Mouse (Mus musculus): ENCODE measurements around the gene Serpina11. TPM values are rescaled to one million over a fixed set of nuclear protein-coding genes. Genes with fewer than 3 reads are reported as not detected.

Serpina11 gene
- total RNA-seq (2022), result not detected

GRCm38 (mm10) chr12:103989857-103990256 lies at the start of gene Serpina11:
Gene Serpina11, minus strand, starts transcription at chr12:103989957.
- DNase-seq (ENCODE audit: low spot score in 2 of 2), result no peak

GRCm38 (mm10) chr12:104038181-104038580 lies 48.4 kb upstream of the Serpina11 start:
- DNase-seq (ENCODE audit: low spot score in 2 of 2), result no peak

DNA sequence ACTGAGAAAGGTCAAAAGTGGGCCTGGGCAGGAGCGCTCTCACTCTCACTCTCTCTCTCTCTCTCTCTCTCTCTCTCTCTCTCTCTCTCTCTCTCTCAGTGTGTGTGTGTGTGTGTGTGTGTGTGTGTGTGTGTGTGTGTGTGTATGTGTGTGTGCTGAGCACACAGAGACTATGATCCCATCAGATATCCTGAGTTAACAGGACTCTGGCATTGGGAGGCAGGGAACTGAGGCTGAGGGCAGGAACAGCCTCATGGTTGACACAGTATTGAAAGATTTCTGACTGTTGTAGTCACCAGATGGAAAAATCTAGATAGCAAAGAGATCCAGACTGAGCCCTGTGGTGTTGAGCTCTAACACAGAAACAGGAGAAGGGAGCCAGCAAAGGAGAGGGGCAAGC lies 44.0 kb upstream of the Serpina11 start:
- no peak for DNase-seq (ENCODE audit: low spot score in 2 of 2)

DNA sequence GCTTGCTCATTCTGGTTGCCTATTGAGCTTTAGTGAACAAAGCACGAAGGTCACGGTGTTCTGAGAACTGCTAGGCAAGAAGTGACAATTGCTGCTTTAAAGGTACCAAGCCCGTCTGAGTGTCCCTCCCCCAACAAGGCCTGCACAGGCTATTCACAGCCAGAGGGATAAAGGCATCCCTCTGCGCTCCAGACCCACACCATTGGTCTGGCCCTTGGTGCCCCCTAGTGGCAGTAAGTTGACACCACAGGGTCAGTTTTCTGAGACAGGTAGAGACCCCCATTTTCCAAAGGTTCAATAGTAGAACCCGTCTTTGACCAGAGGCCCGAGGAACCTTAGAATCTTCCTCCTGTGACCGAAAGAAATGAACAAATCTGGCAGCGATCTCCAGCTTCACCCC lies 40.2 kb upstream of the Serpina11 start:
- no peak for DNase-seq (ENCODE audit: low spot score in 2 of 2)

- DNase-seq (ENCODE audit: low spot score in 2 of 2), result no peak
Observed at GRCm38 (mm10) chr12:104015280-104015679, 25.5 kb upstream of the Serpina11 start.

GRCm38 (mm10) chr12:104013620-104014019 lies 23.9 kb upstream of the Serpina11 start, which contains the start of gene Serpina9:
Gene Serpina9, minus strand, starts transcription at chr12:104013755.
- no peak for DNase-seq (ENCODE audit: low spot score in 2 of 2)

- no peak for DNase-seq (ENCODE audit: low spot score in 2 of 2)
Observed at GRCm38 (mm10) chr12:104004689-104005088, 14.9 kb upstream of the Serpina11 start.

- DNase-seq (ENCODE audit: low spot score in 2 of 2), result peak; percentile 48 to 56
Observed at GRCm38 (mm10) chr12:104003238-104003612, 13.5 kb upstream of the Serpina11 start.

DNA sequence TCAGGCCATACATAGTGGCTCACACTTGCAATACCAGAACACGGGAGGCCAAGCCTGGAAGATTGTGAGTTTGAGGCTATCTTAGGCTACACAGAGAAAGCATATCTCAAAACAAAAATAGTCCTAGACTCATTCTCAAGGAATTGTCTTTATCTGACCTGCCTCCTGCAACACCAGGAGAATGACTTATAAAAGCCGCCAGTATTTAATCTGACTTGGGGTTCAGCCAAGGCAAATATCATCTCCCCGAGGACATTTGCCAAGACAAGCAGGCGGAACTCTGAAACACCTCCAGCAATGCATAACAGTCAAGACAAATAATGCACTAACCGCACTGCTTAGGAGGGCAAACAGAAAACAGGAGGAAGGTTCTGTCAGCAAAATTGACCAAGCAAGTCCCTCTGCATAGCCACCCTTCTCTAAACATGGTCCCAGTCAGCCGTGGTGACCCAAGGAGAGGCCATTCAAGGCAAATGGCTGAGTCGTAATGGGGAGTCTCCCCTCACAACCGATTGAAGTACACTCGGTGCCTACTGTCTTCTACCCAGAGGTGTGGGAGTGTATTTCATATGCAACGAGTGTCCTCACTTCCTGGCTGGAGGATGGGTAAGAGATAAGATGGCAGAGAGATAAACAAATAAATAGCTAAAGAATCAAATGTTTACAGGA lies 12.9 kb upstream of the Serpina11 start:
- DNase-seq (ENCODE audit: low spot score in 2 of 2), result no peak

- DNase-seq (ENCODE audit: low spot score in 2 of 2), result no peak
Observed at GRCm38 (mm10) chr12:104000594-104000993, 10.8 kb upstream of the Serpina11 start.

- DNase-seq (ENCODE audit: low spot score in 2 of 2), result peak; percentile 58 to 72
Observed at GRCm38 (mm10) chr12:103999611-104000010, 9.9 kb upstream of the Serpina11 start.

- no peak for DNase-seq (ENCODE audit: low spot score in 2 of 2)
Observed at GRCm38 (mm10) chr12:103996513-103996912, 6.8 kb upstream of the Serpina11 start.

GRCm38 (mm10) chr12:103995292-103996072 lies 5.7 kb upstream of the Serpina11 start:
- DNase-seq (ENCODE audit: low spot score in 2 of 2), result peak; percentile 59 to 86

DNA sequence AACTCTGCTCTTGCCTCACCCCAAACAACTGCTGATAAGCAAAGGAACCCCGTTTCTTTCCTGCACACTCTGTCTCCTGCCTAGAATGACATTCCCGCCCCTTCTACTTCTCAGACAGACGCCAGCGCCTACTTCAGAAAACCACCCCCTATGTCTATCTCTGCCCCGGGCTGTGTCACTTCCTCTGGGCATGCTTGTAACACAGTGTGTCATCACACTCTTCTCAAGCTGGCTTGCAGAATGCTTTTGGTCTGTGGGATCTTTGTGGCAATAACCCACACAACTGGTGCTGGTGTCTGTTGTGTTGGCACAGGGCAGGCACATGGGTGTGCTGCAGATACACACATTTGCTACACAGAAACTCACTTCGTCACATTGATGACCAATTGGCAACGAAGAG lies 3.2 kb upstream of the Serpina11 start:
- DNase-seq (ENCODE audit: low spot score in 2 of 2), result peak; percentile 28 to 50

GRCm38 (mm10) chr12:103989514-103989767 lies 316 bp downstream of the Serpina11 start:
- no peak for DNase-seq (ENCODE audit: low spot score in 2 of 2)

GRCm38 (mm10) chr12:103988754-103989513 lies 823 bp downstream of the Serpina11 start:
- DNase-seq (ENCODE audit: low spot score in 2 of 2), result no peak

DNA sequence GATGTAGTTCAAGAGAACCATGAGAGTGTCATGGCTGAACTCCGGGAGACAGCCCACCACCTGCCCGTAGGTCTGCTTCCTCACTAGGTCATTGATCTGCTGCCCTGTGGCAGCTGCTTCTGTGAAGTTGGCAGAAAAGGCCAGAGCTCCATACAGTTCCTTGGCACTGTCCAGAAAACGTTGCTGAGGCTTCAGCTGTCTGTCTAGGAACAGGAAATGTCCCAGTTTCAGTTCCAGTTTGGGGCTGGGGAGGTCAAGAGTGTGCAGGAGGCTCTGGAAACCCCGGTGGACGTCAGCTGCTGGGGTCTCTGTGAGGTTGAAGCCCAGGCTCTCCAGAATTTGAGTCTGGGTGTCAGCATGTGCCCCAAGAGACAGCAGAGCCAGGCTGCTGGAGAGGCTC lies 3.9 kb downstream of the Serpina11 start:
- DNase-seq (ENCODE audit: low spot score in 2 of 2), result no peak

- peak in 1 of 2 experiments; percentile 72 for DNase-seq (ENCODE audit: low spot score in 2 of 2)
Observed at GRCm38 (mm10) chr12:103984935-103985334, 4.8 kb downstream of the Serpina11 start.

- DNase-seq (ENCODE audit: low spot score in 2 of 2), result peak; percentile 40 to 54
Observed at GRCm38 (mm10) chr12:103981646-103982360, 8.0 kb downstream of the Serpina11 start.

GRCm38 (mm10) chr12:103978294-103978693 lies 11.5 kb downstream of the Serpina11 start:
- no peak for DNase-seq (ENCODE audit: low spot score in 2 of 2)

DNA sequence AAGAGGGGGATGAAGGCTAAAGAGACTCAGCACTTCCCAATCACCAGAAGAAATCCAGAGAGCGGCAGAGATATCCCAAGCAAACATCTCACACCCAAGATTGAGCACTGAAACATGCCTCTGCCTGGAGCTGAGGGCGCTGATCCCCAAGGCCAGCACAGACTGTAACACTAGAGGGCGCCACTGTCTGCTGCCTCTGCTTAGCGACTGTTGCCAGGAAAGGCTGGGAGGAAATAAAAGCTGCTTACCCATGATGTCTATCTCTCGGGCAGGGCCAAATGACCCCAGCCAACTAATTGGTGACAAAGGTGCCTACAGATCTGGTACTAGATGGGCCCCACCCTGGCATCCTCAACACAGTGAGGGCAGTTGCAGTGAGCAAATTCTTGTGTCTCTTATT lies 11.9 kb downstream of the Serpina11 start:
- no peak for DNase-seq (ENCODE audit: low spot score in 2 of 2)

GRCm38 (mm10) chr12:103977060-103977459 lies 12.7 kb downstream of the Serpina11 start:
- DNase-seq (ENCODE audit: low spot score in 2 of 2), result no peak
